Mouse (Mus musculus) E14TG2a.4 (cell line): Measurements from ENCODE around the gene Mctp2.

Source experiments
- CTCF ChIP-seq: conservative IDR thresholded peaks from 2 replicates; pipeline ENCODE4 v1.5.1; 2014; ENCODE audit warnings: low read length
- NANOG ChIP-seq: IDR thresholded peaks from 2 replicates; pipeline ENCODE4 v1.6.1; 2014; ENCODE audit warnings: borderline replicate concordance, low read length, mixed read lengths
- POU5F1 ChIP-seq: IDR thresholded peaks from 2 replicates; pipeline ENCODE4 v1.6.1; 2014; ENCODE audit warnings: low read length, borderline replicate concordance

- TF ChIP-seq CTCF (no peak), NANOG (no peak), POU5F1 (no peak)
These were observed 202.8 kb downstream of the Mctp2 start for GRCm38 (mm10) chr7:72103654-72104053.
